Mouse (Mus musculus) frontal cortex, postnatal 25 days (tissue): Measurements from ENCODE around the gene Grn.
"Not testable (repeated sequence)": the region's sequence is repeated elsewhere in the genome, so short reads cannot be mapped to it uniquely, and the experiment has no call there.

Source experiments
- DNase-seq, 2 experiments: peaks; one replicate each; pipeline ENCODE4 v3.0.0; 2022; ENCODE audit warnings: low spot score in 2 of 2

Gene Grn

DNA sequence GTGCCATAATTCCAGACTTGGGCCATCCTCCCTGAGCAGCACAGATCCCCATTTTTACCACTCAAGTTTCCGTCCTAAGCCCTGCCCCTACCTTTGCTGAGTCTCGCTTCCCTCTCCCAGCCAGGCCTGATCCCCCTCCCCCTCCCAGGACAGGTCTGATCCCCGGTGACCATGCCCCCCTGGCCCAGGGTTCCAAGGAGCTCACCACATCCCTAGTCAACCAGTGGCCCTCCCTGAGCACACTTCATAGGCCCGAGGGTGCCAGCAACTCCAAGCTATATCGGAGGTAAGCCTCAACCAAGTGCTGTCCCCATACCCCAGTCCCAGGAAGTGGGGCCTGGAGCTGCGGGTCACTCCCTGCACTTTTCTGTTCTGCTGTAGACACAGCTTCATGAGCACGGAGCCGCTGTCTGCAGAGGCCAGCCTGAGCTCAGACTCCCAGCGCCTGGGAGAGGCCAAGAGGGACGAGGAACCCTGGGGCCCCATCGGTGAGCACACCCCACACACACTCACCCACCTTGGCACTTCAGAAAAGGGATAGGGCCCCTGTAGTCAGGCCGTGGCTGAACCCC lies 29.5 kb upstream of the Grn start:
- DNase-seq, result no peak

- DNase-seq, result no peak
Measured at GRCm38 (mm10) chr11:102401898-102402500, 28.1 kb upstream of the Grn start.

GRCm38 (mm10) chr11:102403657-102404056 lies 26.5 kb upstream of the Grn start:
- no peak for DNase-seq

GRCm38 (mm10) chr11:102404161-102405010 lies 25.7 kb upstream of the Grn start:
- DNase-seq, result no peak

GRCm38 (mm10) chr11:102405544-102406285 lies 24.4 kb upstream of the Grn start:
- no peak for DNase-seq

GRCm38 (mm10) chr11:102406401-102406800 lies 23.7 kb upstream of the Grn start:
- DNase-seq, result no peak

- DNase-seq, result peak; percentile 71 to 78
Measured at GRCm38 (mm10) chr11:102406900-102407833, 22.9 kb upstream of the Grn start.

GRCm38 (mm10) chr11:102407834-102408215 lies 22.3 kb upstream of the Grn start, which contains the start of gene Slc25a39:
Gene Slc25a39, minus strand, starts transcription at chr11:102407946.
- DNase-seq, result no peak

DNA sequence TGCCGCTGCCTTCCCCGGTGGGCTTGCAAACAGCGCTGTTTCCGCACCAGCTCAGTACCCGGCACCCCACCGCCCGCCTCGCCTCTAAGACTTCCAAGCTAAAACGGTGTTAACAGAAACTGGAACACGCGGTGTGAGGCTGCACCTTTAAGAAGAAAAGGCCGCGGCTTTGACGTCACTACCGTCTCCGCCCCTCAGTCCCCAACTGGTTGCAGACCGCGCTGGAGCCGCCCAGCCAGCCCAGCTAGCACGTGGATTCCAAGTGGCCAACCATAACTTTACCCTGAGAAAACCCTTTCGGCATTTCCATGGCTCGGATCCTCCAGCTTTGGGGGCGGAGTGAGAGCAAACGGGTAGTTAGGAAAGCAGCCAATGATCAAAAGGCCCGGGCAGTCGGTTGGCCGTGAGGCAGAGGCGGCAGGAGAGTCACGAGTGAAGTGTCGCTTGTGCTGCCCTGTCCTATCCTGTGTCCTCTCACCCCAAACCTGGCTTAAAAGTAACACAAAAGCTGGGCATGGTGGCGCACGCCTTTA lies 21.7 kb upstream of the Grn start:
- DNase-seq, result peak; percentile 86 to 93

- DNase-seq, result no peak
Measured at GRCm38 (mm10) chr11:102408888-102409794, 21.0 kb upstream of the Grn start.

GRCm38 (mm10) chr11:102409795-102410330 lies 20.3 kb upstream of the Grn start:
- DNase-seq, result no peak

GRCm38 (mm10) chr11:102410345-102410744 lies 19.8 kb upstream of the Grn start:
- not testable (repeated sequence) for DNase-seq

DNA sequence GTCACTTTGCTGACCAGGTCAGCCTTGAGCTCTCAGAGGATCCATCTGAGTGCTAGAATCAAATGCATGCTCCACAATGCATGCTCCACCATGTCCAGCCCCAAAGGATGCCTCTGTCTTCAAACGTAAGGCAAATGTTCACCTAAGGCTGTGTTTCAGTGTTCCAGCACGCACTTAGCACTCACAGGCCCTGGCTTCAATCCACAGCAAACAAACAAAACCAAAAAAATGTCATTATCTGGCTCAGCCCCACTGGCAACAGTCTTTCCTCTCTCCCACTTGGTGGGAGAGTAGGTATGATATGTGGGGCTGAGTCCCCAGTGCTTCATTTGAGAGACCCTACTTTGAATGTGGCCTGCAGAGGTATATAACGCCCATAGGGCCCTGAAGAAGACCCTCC lies 19.1 kb upstream of the Grn start:
- no peak for DNase-seq

- peak; percentile 84 to 91 for DNase-seq
Measured at GRCm38 (mm10) chr11:102411704-102412103, 18.4 kb upstream of the Grn start.

DNA sequence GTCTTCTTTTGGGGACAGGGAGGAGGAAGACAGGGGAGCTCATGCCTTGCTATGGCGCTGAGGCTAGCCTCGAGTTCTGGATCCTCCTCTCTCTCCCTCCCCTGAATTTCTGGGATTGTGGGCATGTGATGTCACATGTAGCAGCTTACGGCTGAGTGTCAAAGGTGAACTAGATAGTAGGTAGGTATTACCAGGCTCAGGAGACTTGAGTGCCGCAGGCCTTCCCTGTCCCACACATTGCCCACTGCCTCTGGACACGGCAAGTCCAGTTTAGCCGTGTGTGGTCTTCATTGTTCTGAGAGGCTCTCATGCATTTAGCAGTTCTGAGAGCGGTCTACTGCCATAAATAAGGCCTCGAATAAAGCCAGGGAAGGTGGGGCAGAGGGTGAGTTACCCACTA lies 17.1 kb upstream of the Grn start:
- DNase-seq, result no peak

- DNase-seq, result no peak
Measured at GRCm38 (mm10) chr11:102415034-102415802, 14.9 kb upstream of the Grn start.

GRCm38 (mm10) chr11:102417160-102417559 lies 13.0 kb upstream of the Grn start:
- DNase-seq, result no peak

GRCm38 (mm10) chr11:102418887-102419286 lies 11.2 kb upstream of the Grn start:
- no peak for DNase-seq

DNA sequence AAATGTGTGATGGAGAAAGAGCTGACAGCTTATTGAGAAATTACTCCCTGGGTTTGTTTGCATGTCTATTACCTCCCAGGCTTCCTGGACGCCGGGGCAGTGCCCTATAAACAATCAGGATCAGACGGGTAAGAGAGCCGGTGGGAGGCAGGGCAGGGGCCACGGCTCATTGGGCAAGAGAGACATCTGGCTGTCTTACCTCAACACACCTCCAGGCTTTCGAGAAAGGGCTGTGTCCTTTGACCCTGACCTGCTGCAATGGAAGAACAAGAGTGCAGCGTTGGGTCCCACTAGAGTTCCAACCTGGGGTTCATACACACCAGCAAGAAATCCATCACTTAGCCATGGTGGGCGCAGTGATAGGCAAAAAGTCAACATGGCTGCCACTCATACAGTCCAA lies 8.6 kb upstream of the Grn start:
- DNase-seq, result no peak
